Mouse (Mus musculus): ENCODE measurements around the gene Dmkn.

DNA sequence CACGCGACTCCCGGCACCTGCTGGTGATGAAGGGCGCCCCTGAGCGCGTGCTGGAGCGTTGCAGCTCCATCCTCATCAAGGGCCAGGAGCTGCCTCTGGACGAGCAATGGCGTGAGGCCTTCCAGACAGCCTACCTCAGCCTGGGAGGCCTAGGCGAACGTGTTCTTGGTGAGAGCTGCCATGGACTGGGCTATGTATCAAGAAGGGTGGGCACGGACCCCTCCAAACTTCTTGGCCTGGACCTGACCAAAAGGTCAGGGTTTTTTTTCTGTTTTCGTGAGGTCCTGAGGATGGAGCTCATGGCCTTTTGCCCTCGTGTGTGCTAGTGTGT lies 45.9 kb upstream of the Dmkn start:
- no peak for TF ChIP-seq CTCF (IDR thresholded peaks at IDR 0.05; ENCODE audit: low read depth, low read length)
- TF ChIP-seq POLR2A (IDR thresholded peaks at IDR 0.05; ENCODE audit: borderline replicate concordance, low read depth, low read length), result no peak
